Mouse (Mus musculus) spleen, adult 2 months (tissue): ENCODE measurements around the gene A730015C16Rik. TPM values are rescaled to one million over a fixed set of nuclear protein-coding genes. Genes with fewer than 3 reads are reported as not detected.

Experiments
- DNase-seq, 2 experiments: peaks; one replicate each; pipeline versions ENCODE4 v3.0.0 to v3.0.0-alpha.2; 2012 to 2021; ENCODE audit warnings: low spot score in 2 of 2, low read depth in 1 of 2
- H3K27ac ChIP-seq: fragments of 200-500 bp; 2 replicates; pipeline ENCODE4 v1.5.1; 2012; ENCODE audit warnings: low read length, inconsistent platforms; ENCODE audit not compliant: insufficient read depth
- H3K27me3 ChIP-seq: fragments of 200-500 bp; 2 replicates; pipeline ENCODE4 v1.6.1; 2012; ENCODE audit warnings: mild to moderate bottlenecking, moderate library complexity, low read length, inconsistent platforms; ENCODE audit not compliant: control insufficient read depth, insufficient read depth
- H3K36me3 ChIP-seq: fragments of 200-500 bp; 2 replicates; pipeline ENCODE4 v1.6.1; 2012; ENCODE audit warnings: mild to moderate bottlenecking, low read length, inconsistent platforms; ENCODE audit not compliant: control insufficient read depth, insufficient read depth
- H3K4me1 ChIP-seq: fragments of 200-500 bp; 2 replicates; pipeline ENCODE4 v1.6.1; 2011; ENCODE audit warnings: inconsistent platforms; ENCODE audit not compliant: control insufficient read depth, insufficient read depth, insufficient read length
- H3K4me3 ChIP-seq: fragments of 200-500 bp; 2 replicates; pipeline ENCODE4 v1.5.1; 2011; ENCODE audit warnings: mild to moderate bottlenecking, inconsistent platforms; ENCODE audit not compliant: insufficient read depth, insufficient read length; ENCODE audit errors: extremely low read depth
- CTCF ChIP-seq: fragments of 200-500 bp; IDR thresholded peaks from 2 replicates; pipeline ENCODE4 v1.5.1; 2011; ENCODE audit warnings: mild to moderate bottlenecking, inconsistent platforms; ENCODE audit not compliant: insufficient read depth, insufficient read length, insufficient replicate concordance; ENCODE audit errors: extremely low read depth
- POLR2A ChIP-seq: fragments of 200-500 bp; IDR thresholded peaks from 2 replicates; pipeline ENCODE4 v1.6.1; 2011; ENCODE audit warnings: low read depth, low read length, inconsistent platforms
- WGBS: fragments of 180-500 bp; shearing (Covaris S2); methylation state at CpG from one replicate; pipeline ENCODE4 v1.1.7; 2018; 5-methylcytosine and 5-hydroxymethylcytosine counted together
- polyA plus RNA-seq: library from polyadenylated mRNA; depleted of rRNA; stranded (reverse); fragments of >200 nt; gene quantifications from 2 replicates; pipeline ENCODE4 v1.2.3, GENCODE M21; 2012

A730015C16Rik gene
- polyA plus RNA-seq, 1 experiment = not detected

DNA sequence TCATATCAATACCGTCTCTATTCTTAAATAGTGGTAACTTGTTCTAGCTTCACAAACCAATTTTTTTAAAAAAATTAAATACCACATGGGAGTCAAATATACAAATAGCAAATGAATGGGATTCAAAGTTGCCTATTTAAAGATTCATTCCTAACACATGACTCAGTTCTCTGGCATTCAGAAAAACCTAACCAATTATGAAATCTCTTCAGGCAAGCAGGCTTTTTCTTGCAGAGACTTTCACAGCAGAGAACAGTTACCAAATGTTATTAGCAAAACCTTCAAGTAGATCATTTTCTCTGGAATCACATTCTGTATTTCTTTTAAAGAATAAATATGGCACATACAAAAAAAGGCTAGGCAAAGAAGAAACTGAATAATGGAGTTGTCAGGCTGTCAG, 17.7 kb downstream of the A730015C16Rik start:
- Histone ChIP-seq H3K36me3 (peaks cover 10% of the 10 kb centered on the region), H3K27me3 (no peaks in the 10 kb centered on the region), H3K4me1 (peaks cover 5% of the 10 kb centered on the region; the same call in 1 of the 2 replicates), H3K4me3 (no peak overlapping the region), H3K27ac (no peak overlapping the region)
- TF ChIP-seq POLR2A (no peak), CTCF (no peak)
- 95% methylated on average over 1 of the region's 1 CpGs for WGBS
- DNase-seq = no peak

DNA sequence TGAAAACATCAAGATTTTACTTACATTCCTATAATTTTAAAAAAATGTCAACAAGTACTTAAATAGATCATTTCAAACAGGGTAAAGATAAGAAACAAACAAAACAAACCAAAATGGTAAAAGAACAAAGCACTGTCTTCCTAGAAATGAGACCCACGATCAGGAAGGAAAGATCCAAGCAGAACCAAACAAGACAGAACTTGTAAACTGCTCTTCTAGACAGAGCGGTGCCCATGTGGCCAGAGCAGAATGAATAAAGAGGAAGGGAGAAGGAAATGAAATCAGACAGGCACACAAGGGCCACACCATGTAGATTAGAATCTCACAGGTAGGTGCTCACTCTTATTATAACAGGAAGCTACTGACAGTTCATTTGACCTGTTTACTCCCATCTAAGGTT, 21.8 kb downstream of the A730015C16Rik start:
- Histone ChIP-seq H3K27ac (no peak overlapping the region), H3K27me3 (no peaks in the 10 kb centered on the region; the same call in 1 of the 2 replicates), H3K36me3 (peaks cover 25% of the 10 kb centered on the region), H3K4me3 (no peak overlapping the region), H3K4me1 (no peaks in the 10 kb centered on the region)
- TF ChIP-seq POLR2A (no peak), CTCF (no peak)
- DNase-seq = no peak
- WGBS = 84% methylated on average over 2 of the region's 2 CpGs

DNA sequence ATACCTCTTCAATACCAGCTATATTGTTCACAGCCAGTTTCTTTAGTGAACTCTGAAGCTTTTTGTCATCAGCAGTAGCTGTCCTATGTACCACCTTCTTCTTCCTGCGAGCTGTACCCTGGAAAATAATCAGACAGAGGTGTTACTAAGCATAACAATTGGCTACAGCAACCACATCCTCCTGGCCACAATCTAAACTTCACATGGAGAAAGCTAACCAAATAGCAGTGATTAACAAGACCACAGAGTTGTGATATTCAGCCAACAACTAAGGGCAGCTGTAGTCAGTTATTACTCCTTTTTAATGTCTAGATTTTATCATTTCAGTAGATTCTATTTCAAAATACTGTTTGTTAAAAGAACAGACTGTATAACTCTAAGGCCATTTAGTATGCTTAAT, 22.3 kb downstream of the A730015C16Rik start:
- Histone ChIP-seq H3K27ac (no peak overlapping the region), H3K36me3 (peaks cover 25% of the 10 kb centered on the region), H3K4me3 (no peak overlapping the region), H3K4me1 (no peaks in the 10 kb centered on the region), H3K27me3 (no peaks in the 10 kb centered on the region; the same call in 1 of the 2 replicates)
- WGBS = 65% methylated on average over 1 of the region's 1 CpGs
- DNase-seq = no peak
- no peak for TF ChIP-seq CTCF

DNA sequence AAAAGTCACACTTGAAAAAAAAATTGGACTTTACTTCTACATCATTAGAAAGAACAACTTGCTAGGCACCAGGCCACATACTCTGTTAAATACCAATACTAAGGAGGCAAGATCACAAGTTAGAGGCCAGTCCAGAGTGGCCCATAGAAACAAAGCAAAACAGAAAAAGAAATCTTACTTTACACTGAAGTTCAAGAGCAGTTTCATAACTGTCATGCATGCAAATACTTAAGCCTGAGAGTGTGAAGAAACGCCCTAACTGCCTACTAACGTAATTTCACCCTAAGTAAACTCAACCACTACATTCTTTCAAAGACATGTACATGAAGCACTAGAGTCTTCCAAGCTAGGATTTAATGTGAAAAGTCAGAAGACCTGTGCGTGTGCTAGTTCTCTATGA, 22.7 kb downstream of the A730015C16Rik start:
- H3K36me3 ChIP-seq = peaks cover 25% of the 10 kb centered on the region
- no peak for DNase-seq
- no peak overlapping the region for H3K4me3 ChIP-seq
- no peaks in the 10 kb centered on the region for H3K4me1 ChIP-seq
- no peak for TF ChIP-seq CTCF
- no peak for TF ChIP-seq POLR2A
- H3K27me3 ChIP-seq = no peaks in the 10 kb centered on the region; the same call in 1 of the 2 replicates
- H3K27ac ChIP-seq = no peak overlapping the region
- WGBS = 92% methylated on average over 3 of the region's 3 CpGs

DNA sequence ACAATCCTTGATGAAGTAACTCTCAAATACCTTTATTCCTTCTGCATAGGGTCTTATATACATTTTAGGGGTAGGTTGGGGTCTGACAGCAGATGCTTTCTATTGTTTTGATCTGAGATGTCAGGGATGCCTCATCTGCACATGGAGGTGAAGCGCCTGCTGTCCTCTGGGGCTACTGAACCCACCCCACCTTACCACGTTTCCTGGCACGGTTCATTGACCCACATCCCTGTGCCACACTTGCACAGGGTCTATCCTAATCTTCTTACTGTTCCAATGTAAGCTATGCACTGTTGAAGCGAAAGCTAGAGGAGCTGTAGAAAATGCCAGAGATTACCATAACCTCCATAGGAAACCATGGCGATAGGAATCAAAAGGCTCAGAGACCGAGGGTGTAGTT, 36.9 kb downstream of the A730015C16Rik start:
- DNase-seq = no peak
- TF ChIP-seq POLR2A = no peak
- TF ChIP-seq CTCF = no peak
- no peaks in the 10 kb centered on the region for H3K27me3 ChIP-seq
- no peak overlapping the region for H3K27ac ChIP-seq
- peaks cover 4% of the 10 kb centered on the region; the same call in 1 of the 2 replicates for H3K36me3 ChIP-seq
- 62% methylated on average over 6 of the region's 6 CpGs for WGBS
- no peaks in the 10 kb centered on the region for H3K4me1 ChIP-seq
- H3K4me3 ChIP-seq = no peak overlapping the region

DNA sequence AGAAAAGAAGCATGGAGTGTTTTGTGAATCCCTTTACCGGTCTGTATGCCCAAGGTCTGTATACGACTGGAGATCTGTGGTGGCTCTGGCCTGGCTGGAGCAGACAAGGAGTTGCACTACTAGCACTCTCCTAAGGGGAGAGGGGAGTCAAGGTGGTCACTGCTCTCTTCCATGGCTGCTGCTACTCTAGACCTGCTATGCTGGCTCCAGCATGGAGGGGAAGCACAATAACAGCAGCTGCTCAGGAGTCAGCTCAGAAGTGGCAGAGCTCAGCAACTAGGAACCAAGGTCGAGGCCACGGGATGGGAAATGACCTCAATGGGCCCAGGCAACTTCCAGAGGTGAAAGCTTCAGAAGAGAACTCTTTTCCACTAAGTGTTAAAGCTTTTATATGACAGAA, 37.3 kb downstream of the A730015C16Rik start:
- TF ChIP-seq CTCF = no peak
- TF ChIP-seq POLR2A = no peak
- 68% methylated on average over 4 of the region's 4 CpGs for WGBS
- H3K4me1 ChIP-seq = no peaks in the 10 kb centered on the region

DNA sequence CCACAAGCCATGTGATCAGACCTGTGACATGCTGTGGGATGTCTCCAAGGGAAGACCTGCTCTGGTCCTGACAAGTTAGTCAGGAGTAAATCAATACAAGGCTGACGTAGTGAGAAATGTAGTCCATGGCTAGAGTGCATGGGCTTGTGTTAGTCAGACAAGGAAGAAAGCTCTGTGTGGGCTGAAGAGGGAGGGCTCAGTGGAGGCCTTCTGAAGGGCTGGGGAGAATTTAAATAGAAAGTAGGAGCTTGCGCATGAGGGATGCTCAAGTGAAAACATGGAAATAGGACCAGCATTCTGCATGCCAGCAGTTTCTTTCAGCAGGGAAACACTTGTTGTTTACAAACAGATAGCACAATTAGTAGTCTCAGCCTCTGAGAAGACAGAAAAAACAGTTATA, 44.9 kb downstream of the A730015C16Rik start:
- no peak overlapping the region for H3K4me3 ChIP-seq
- H3K4me1 ChIP-seq = no peaks in the 10 kb centered on the region
- DNase-seq = no peak
- H3K27ac ChIP-seq = no peak overlapping the region
- no peaks in the 10 kb centered on the region; the same call in 1 of the 2 replicates for H3K27me3 ChIP-seq
- WGBS = 87% methylated on average over 2 of the region's 2 CpGs
- no peak for TF ChIP-seq CTCF
- no peak for TF ChIP-seq POLR2A
- H3K36me3 ChIP-seq = no peaks in the 10 kb centered on the region

More for the DNA sequence above, 37.3 kb downstream of the A730015C16Rik start:
- peaks cover 4% of the 10 kb centered on the region; the same call in 1 of the 2 replicates for H3K36me3 ChIP-seq
- H3K27ac ChIP-seq = no peak overlapping the region
- no peaks in the 10 kb centered on the region for H3K27me3 ChIP-seq
- no peak for DNase-seq
- no peak overlapping the region for H3K4me3 ChIP-seq
